8 mouse cellular contexts compared by ENCODE assay signal in the genomic region with DNA sequence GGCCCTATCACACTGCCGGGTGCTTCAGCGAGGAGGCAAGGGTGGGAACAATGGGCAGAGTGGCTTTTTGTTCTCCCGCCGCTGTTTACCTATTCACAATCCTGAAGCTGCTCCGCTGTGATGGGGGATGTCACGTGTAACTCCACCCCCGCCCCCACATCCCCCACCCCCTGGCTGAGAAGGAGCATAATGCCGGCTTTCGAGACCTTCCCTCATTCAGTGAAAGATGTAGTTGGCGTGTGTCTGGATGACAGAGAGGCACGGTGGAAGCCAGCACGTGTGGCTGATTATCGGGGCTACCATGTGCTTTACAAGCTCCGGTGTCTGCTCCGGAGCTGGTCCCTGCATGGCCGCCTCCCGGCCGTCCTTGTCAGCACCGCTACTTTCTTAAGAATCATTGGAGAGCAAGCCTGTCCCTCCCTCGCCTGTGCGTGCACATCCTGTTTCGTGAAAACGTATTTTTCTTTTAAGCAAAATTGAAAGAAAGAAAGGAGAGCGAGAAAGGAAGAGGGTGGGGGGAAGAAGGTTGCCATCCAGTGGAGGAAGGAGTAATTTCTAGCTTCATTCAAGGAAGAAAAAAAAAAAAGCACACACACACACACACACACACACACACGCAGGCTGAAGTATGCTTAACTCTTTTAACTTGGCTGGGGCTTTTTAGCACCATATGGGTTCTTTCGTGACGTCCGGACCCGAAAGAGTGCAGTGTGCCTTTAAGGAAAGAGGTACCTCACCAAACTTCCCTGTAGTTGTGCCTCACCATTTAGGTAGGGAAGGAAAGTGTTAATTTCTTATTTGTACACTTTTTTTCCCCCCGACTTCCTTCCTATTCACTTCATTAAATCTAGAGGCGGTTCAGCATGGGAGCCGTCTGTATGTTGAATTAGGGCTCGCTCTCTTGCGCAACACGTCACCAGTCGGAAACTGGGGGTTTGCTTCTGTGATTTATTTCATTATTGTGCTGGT.
DNase-seq lines count a peak whose midpoint lies in the region; ATAC-seq and TF ChIP-seq lines count a peak whose summit lies in the region.

No protein-coding gene starts in this region.

- no peak for TF ChIP-seq POLR2A in thymus, adult 2 months (IDR thresholded peaks at IDR 0.05; ENCODE audit: control insufficient read depth, extremely low read depth, insufficient read depth, low read length, poor library complexity)

- no peaks in the 10 kb centered on the region for H3K36me3 ChIP-seq in E14TG2a.4 (ENCODE audit: insufficient read depth, low read length)
- H3K36me3 ChIP-seq in forebrain, embryonic 12.5 days (replicated peaks): peaks cover 4% of the 10 kb centered on the region; the same call in 1 of the 2 replicates
- H3K36me3 ChIP-seq in liver, postnatal 0 days (replicated peaks; ENCODE audit: insufficient read depth, low read length): 0 out of 2 replicates have a peak, but pooled peaks cover 2% of the 10 kb centered on the region
- no peaks in the 10 kb centered on the region for H3K36me3 ChIP-seq in neural tube, embryonic 14.5 days (ENCODE audit: control insufficient read depth, insufficient read depth, low read length)
- H3K36me3 ChIP-seq in thymus, adult 2 months (ENCODE audit: control insufficient read depth, insufficient read depth, low read length): no peaks in the 10 kb centered on the region

- H3K4me2 ChIP-seq in forebrain, embryonic 12.5 days: peak overlapping the region; percentile 64
- H3K4me2 ChIP-seq in liver, postnatal 0 days (ENCODE audit: low read depth, low read length): peak overlapping the region; percentile 76
- peak overlapping the region; percentile 68 for H3K4me2 ChIP-seq in neural tube, embryonic 14.5 days (ENCODE audit: low read depth, low read length)

- peaks cover 20% of the 10 kb centered on the region; the same call in 1 of the 2 replicates for H3K27me3 ChIP-seq in E14TG2a.4 (ENCODE audit: insufficient read depth, low read length)
- no peaks in the 10 kb centered on the region for H3K27me3 ChIP-seq in forebrain, embryonic 12.5 days
- no peaks in the 10 kb centered on the region for H3K27me3 ChIP-seq in liver, postnatal 0 days (ENCODE audit: insufficient read depth, low read length)
- no peaks in the 10 kb centered on the region for H3K27me3 ChIP-seq in neural tube, embryonic 14.5 days (ENCODE audit: control insufficient read depth, insufficient read depth, low read length)
- no peaks in the 10 kb centered on the region for H3K27me3 ChIP-seq in thymus, adult 2 months (ENCODE audit: control insufficient read depth, insufficient read depth, low read length)

- peak overlapping the region; percentile 73 for H3K9ac ChIP-seq in forebrain, embryonic 12.5 days
- H3K9ac ChIP-seq in liver, postnatal 0 days (replicated peaks): peak overlapping the region; percentile 47
- peak overlapping the region; percentile 75 for H3K9ac ChIP-seq in neural tube, embryonic 14.5 days (replicated peaks; ENCODE audit: low read depth, low read length)

- 0 out of 2 replicates have a peak overlapping the region, but pooled peaks have one; percentile 35 for H3K4me3 ChIP-seq in E14TG2a.4 (replicated peaks; ENCODE audit: low read length)
- peak overlapping the region; percentile 76 for H3K4me3 ChIP-seq in brown adipose tissue, adult 24 weeks (ENCODE audit: insufficient read depth, low read depth, low read length)
- H3K4me3 ChIP-seq in forebrain, embryonic 12.5 days (replicated peaks): peak overlapping the region; percentile 46
- peak overlapping the region; percentile 53 for H3K4me3 ChIP-seq in liver, postnatal 0 days (ENCODE audit: low read depth, low read length)
- peak overlapping the region; percentile 39 for H3K4me3 ChIP-seq in neural tube, embryonic 14.5 days (ENCODE audit: low read depth, low read length)
- H3K4me3 ChIP-seq in thymus, adult 2 months (ENCODE audit: control insufficient read depth, insufficient read depth, low read length): peak overlapping the region; percentile 56

- TF ChIP-seq EP300 in liver, postnatal 0 days (IDR thresholded peaks at IDR 0.05; ENCODE audit: low read depth): peak; percentile 38; the same call in 1 of the 2 replicates

- no peak for TF ChIP-seq CTCF in E14TG2a.4 (conservative IDR thresholded peaks at IDR 0.05; ENCODE audit: low read length)
- TF ChIP-seq CTCF in liver, postnatal 0 days (IDR thresholded peaks at IDR 0.05; ENCODE audit: low read depth): peak; percentile 51
- TF ChIP-seq CTCF in thymus, adult 2 months (IDR thresholded peaks at IDR 0.05; ENCODE audit: borderline replicate concordance, control insufficient read depth, extremely low read depth, insufficient read depth, low read length, poor library complexity): no peak

- peak; percentile 76 to 77 for DNase-seq in heart, postnatal 10 days
- peak; percentile 79 to 87 for DNase-seq in kidney, postnatal 4 days
- DNase-seq in liver, postnatal 0 days: peak; percentile 50
- DNase-seq in thymus, adult 2 months: peak; percentile 66

- WGBS in forebrain, embryonic 12.5 days: 0% methylated on average over 36 of the region's 36 CpGs
- under 1% methylated on average over 36 of the region's 36 CpGs for WGBS in liver, postnatal 0 days (ENCODE audit: insufficient replicate concordance)
- WGBS in neural tube, embryonic 14.5 days: 0% methylated on average over 36 of the region's 36 CpGs
- under 1% methylated on average over 36 of the region's 36 CpGs for WGBS in thymus, adult 2 months

- peaks cover 12% of the 10 kb centered on the region; the same call in 1 of the 2 replicates for H3K9me3 ChIP-seq in E14TG2a.4 (ENCODE audit: low read length)
- H3K9me3 ChIP-seq in forebrain, embryonic 12.5 days: no peaks in the 10 kb centered on the region
- H3K9me3 ChIP-seq in liver, postnatal 0 days (ENCODE audit: low read length): no peaks in the 10 kb centered on the region
- no peaks in the 10 kb centered on the region for H3K9me3 ChIP-seq in neural tube, embryonic 14.5 days (ENCODE audit: control insufficient read depth, low read length)

- intact Hi-C loops in heart, postnatal 10 days (cut with DNase I): loop anchor here (5.0 kb wide), 1 partner anchor 99 kb away; no protein-coding TSS in a partner anchor

- 0 out of 2 replicates have a peak, but pooled peaks cover 2% of the 10 kb centered on the region for H3K4me1 ChIP-seq in E14TG2a.4 (replicated peaks; ENCODE audit: low read depth, low read length)
- H3K4me1 ChIP-seq in brown adipose tissue, adult 24 weeks (ENCODE audit: control insufficient read depth, insufficient read depth, insufficient read length, low read length): peaks cover 4% of the 10 kb centered on the region; the same call in 1 of the 2 replicates
- H3K4me1 ChIP-seq in forebrain, embryonic 12.5 days: peaks cover 23% of the 10 kb centered on the region
- no peaks in the 10 kb centered on the region; the same call in 1 of the 2 replicates for H3K4me1 ChIP-seq in liver, postnatal 0 days (ENCODE audit: insufficient read depth)
- H3K4me1 ChIP-seq in neural tube, embryonic 14.5 days (ENCODE audit: control insufficient read depth, insufficient read depth, low read length): peaks cover 16% of the 10 kb centered on the region
- peaks cover 12% of the 10 kb centered on the region for H3K4me1 ChIP-seq in thymus, adult 2 months (replicated peaks; ENCODE audit: control insufficient read depth, insufficient read depth, low read length)

- peak overlapping the region; percentile 73 for H3K27ac ChIP-seq in brown adipose tissue, adult 24 weeks (replicated peaks; ENCODE audit: low read depth, low read length)
- H3K27ac ChIP-seq in forebrain, embryonic 12.5 days: peak overlapping the region; percentile 100
- peak overlapping the region; percentile 61 for H3K27ac ChIP-seq in liver, postnatal 0 days (ENCODE audit: low read depth)
- H3K27ac ChIP-seq in neural tube, embryonic 14.5 days (ENCODE audit: low read depth, low read length): peak overlapping the region; percentile 99
- H3K27ac ChIP-seq in thymus, adult 2 months (ENCODE audit: control insufficient read depth, insufficient read depth, low read length): peak overlapping the region; percentile 76

- ATAC-seq in forebrain, embryonic 12.5 days (ENCODE audit: low FRiP score): peak; percentile 89
- peak; percentile 75 for ATAC-seq in liver, postnatal 0 days
- ATAC-seq in neural tube, embryonic 14.5 days (ENCODE audit: low read depth): peak; percentile 88

Comparison
In these comparisons a context has a peak if more than half of its experiments do, and no peak if none do; other contexts are left out.
1. Peak in every context shown above with its lines: DNase-seq, ATAC-seq, H3K4me3 ChIP-seq and H3K27ac ChIP-seq.